Mouse (Mus musculus) c-Kit-positive CD71-negative TER-119-negative erythroid progenitor cells, embryonic 14.5 days (primary cell): ENCODE data around the gene Gm42688.
A peak's percentile ranks its signal among the peaks of the same experiment; 100 is the strongest.

Experiments used
- DNase-seq: peaks from one replicate; pipeline ENCODE4 v3.0.0-alpha.2; 2013; ENCODE audit warnings: low read depth

Gene Gm42688

DNA sequence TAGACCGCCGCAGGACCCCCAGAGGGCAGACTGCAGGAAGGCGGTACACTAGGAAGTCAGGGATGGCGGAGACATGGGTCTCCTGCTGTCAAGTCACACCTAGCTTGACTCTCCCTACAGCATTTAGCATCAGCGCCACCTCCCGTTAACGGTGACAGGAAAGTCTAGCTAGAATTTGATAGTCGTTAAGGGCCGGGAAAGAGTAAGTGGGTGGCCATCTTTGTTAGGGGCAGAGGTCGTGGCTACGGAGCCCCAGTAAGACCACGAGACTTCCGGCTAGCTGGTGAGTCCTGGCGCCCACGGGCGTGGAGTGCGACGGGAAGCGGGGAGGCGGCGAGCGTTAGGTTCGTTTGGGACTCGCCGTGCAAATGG lies at the start of gene Gm42688, which contains the start of gene Ccdc142:
Gm42688 (plus strand) TSS at position 302 of the 372 bp plus-strand sequence.
Ccdc142 (plus strand) TSS at position 286 of the 372 bp plus-strand sequence.
- peak; percentile 75 for DNase-seq

- DNase-seq, result no peak
Observed at GRCm38 (mm10) chr6:83053136-83053960, 48.1 kb upstream of the Gm42688 start.

- peak; percentile 94 for DNase-seq
Observed at GRCm38 (mm10) chr6:83054074-83054851, 47.2 kb upstream of the Gm42688 start, which contains the start of gene Aup1. Aup1 (plus strand) TSS chr6:83054521.

- DNase-seq, result no peak
Observed at GRCm38 (mm10) chr6:83054871-83055431, 46.5 kb upstream of the Gm42688 start, which contains the start of gene Htra2. Htra2 (minus strand) TSS chr6:83055273.

- DNase-seq, result no peak
Observed at GRCm38 (mm10) chr6:83057790-83058189, 43.6 kb upstream of the Gm42688 start, which contains the start of gene Dqx1. Dqx1 (plus strand) TSS chr6:83057844.

DNA sequence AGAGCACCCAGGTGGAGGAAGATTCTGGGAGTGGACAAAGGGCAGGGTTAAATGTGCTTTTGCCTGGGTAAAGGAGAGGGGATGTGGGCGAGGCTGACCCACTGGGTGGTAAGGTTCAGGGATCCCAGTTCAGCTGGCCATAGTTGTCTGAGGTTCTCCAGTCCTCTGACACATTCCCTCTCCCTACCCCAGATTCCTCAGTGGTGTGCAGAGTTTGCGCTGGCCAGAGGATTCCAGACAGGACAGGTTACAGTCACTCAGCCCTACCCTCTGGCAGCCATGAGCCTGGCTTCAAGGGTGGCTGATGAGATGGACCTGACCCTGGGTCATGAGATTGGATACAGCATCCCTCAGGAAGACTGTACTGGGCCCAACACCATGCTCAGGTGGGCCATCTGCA lies 42.7 kb upstream of the Gm42688 start:
- DNase-seq, result no peak

GRCm38 (mm10) chr6:83065995-83066394 lies 35.4 kb upstream of the Gm42688 start:
- no peak for DNase-seq

DNA sequence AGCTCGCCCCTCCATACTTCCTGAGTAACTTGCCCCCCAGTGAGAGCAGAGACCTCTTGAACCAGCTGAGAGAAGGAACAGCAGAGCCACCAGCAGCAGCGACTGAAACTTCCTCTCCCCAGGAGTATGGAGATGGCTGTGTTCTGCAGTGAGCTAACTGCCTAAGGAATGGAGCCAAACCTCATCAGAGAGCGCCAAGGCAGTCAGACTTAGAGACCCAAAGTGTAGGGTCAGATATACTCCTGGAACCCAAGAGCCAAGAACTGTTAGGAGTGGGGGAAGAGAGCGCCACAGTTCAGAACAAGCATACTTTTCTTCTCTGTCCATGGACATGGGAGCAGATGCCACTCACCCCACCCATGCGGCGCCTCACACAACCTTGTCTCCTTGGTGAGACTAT lies 35.0 kb upstream of the Gm42688 start:
- no peak for DNase-seq

DNA sequence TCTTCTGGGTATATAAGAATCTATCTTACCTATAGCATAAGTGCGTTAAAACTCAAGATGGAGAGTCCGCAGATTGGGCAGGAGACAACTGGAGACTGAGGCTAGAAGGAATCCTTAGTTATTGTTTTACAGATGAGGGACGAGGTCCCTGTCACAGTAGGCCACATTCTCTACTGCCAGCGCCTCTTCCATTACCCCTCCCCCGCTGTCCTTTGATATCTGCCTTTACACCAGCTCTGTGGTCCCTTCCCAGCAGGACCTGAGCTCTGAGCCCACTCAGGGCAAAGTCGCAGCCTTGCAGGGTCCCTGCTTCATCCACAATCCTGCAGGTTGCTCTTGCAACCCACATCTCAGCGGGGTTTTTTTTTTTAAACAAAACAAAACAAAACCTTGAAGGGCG lies 33.2 kb upstream of the Gm42688 start:
- no peak for DNase-seq

- no peak for DNase-seq
Observed at GRCm38 (mm10) chr6:83068706-83069487, 32.5 kb upstream of the Gm42688 start.

DNA sequence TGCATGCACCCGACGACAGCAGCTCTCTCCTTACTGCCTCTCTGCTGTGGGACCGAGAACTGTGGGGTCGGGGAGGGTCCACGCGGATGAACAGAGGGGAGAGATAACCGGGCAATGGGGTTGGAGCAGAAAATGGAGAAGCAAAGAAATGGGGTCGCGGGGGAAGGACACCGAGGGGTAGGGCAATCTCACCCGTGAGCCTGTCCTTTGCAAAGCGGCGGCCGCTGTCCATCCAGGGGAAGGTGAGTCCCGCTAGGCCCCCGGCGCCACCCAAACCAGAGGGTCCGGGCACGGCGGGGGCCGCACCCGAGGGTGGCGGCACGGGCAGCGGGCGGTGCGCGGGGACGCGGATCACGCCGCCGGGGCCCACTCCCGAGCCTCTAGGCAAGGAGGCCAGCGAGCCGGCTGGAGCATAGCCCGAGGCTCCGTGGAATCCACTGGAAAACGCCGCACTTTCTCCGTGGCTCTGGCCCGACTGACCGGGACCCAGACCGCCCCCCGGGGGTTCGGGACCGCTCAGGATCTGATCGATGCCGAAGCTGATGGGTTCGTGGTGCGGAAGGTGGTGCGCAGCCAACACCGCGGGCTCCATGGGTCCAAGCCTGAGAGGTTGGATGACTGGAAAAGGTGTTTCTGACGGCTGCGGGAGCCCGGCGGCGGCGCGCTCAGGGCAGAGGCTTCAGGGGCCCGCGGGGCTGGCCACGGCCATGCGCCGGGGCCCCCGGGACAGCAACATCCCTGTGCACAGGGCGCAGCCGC lies 31.8 kb upstream of the Gm42688 start:
- no peak for DNase-seq

GRCm38 (mm10) chr6:83070247-83070310 lies 31.3 kb upstream of the Gm42688 start, which contains the start of gene Tlx2:
Tlx2 (minus strand) TSS chr6:83070293.
- DNase-seq, result no peak

- no peak for DNase-seq
Observed at GRCm38 (mm10) chr6:83070311-83071219, 30.9 kb upstream of the Gm42688 start.

DNA sequence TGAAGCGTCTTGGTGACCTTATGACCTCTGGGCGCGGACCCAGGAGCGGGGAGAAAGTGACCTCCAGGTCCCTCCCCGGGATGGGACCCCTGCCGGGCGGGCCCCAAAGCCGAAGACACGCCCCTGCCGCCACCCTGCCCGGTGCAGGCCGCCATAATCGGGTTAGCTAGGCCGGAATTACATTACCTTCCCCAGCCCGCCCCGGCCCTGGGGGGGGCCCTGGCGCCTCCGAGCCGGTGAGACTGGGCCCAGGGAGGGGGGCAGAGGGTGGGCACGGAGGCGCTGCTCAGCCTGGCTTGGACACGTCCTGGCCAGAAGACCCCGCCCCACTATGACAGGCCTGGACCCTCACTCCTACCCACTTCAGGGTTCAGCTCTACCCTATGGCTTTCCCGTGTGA lies 30.2 kb upstream of the Gm42688 start:
- no peak for DNase-seq

DNA sequence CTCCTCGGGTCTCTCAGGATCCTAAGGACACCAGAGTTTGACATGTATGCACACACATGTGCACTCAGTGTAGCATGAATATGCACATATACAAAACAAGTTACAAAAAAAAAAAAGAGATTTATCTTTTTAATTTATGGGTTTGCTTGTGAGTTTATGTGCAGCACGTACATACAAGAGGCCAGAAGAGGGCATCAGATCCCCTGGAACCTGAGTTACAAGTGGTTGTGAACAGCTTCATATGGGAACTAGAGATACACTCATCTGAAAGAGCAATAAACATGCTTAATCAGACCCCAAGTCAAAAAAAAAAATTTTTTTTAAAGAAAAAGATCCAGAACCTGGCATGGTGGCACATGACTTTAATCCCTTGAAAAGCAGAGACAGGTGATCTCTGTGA lies 26.4 kb upstream of the Gm42688 start:
- DNase-seq, result no peak

- peak; percentile 98 for DNase-seq
Observed at GRCm38 (mm10) chr6:83077630-83078323, 23.6 kb upstream of the Gm42688 start, which contains the start of gene Pcgf1. Pcgf1 (plus strand) TSS chr6:83077869.

- DNase-seq, result peak; percentile 83
Observed at GRCm38 (mm10) chr6:83078324-83078858, 23.0 kb upstream of the Gm42688 start.

- DNase-seq, result no peak
Observed at GRCm38 (mm10) chr6:83080210-83080609, 21.2 kb upstream of the Gm42688 start.

GRCm38 (mm10) chr6:83083497-83083896 lies 17.9 kb upstream of the Gm42688 start:
- no peak for DNase-seq

DNA sequence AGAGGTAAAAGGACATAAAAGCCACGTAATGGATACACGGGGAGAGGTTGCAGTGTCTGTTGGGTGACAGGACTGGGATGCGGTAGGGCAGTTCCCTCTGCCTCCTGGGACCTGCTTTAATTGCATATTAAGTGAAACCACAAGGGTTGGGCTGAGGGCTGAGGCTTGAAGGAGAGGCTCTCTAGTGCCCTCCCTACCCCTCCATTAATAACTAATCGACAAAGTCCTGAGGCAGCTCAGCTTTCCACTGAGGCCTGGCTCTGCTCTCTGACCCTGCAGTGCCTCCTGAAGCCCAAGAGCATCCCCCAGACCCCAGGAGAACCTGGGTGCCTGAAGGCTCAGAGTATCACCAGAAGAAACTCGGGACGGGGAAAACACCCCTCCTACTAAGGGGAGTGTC lies 16.9 kb upstream of the Gm42688 start:
- no peak for DNase-seq
